Mouse (Mus musculus): ENCODE measurements around the gene Chrnd. TPM values are rescaled to one million over a fixed set of nuclear protein-coding genes. Genes with fewer than 3 reads are reported as not detected.
A peak's percentile ranks its signal among the peaks of the same experiment; 100 is the strongest.

The Chrnd gene
- polyA plus RNA-seq, 1 experiment from 2014 or later: 0.08 TPM

- no peak overlapping the region for H3K9ac ChIP-seq (ENCODE audit: low read length)
- no peak overlapping the region for H3K4me3 ChIP-seq (ENCODE audit: low read depth, low read length)
- WGBS: 15% methylated on average over 1 of the region's 1 CpGs
- ATAC-seq (ENCODE audit: low FRiP score, low TSS enrichment) (no peak), DNase-seq (ENCODE audit: low spot score) (no peak)
- no peak overlapping the region for H3K4me2 ChIP-seq (replicated peaks; ENCODE audit: low read depth)
- H3K27me3 ChIP-seq (ENCODE audit: control insufficient read depth, insufficient read depth, low read length): no peaks in the 10 kb centered on the region
- TF ChIP-seq CTCF (IDR thresholded peaks at IDR 0.05; ENCODE audit: low read depth): no peak
- TF ChIP-seq EP300 (optimal IDR thresholded peaks at IDR 0.05): no peak
- no peak overlapping the region for H3K27ac ChIP-seq (replicated peaks)
- H3K9me3 ChIP-seq (ENCODE audit: control insufficient read depth, low read length): no peaks in the 10 kb centered on the region
- H3K4me1 ChIP-seq (replicated peaks; ENCODE audit: control insufficient read depth, insufficient read depth): no peaks in the 10 kb centered on the region
- no peaks in the 10 kb centered on the region for H3K36me3 ChIP-seq (ENCODE audit: control insufficient read depth, insufficient read depth, low read length)
These were observed 55.0 kb downstream of the Chrnd start for GRCm38 (mm10) chr1:87245430-87245829.

- ATAC-seq (ENCODE audit: low FRiP score, low TSS enrichment): peak; percentile 85
- Histone ChIP-seq H3K9ac (ENCODE audit: low read length) (no peak overlapping the region), H3K9me3 (ENCODE audit: control insufficient read depth, low read length) (no peaks in the 10 kb centered on the region), H3K27me3 (ENCODE audit: control insufficient read depth, insufficient read depth, low read length) (no peaks in the 10 kb centered on the region), H3K27ac (replicated peaks) (no peak overlapping the region), H3K4me3 (ENCODE audit: low read depth, low read length) (no peak overlapping the region), H3K4me1 (replicated peaks; ENCODE audit: control insufficient read depth, insufficient read depth) (no peaks in the 10 kb centered on the region), H3K4me2 (replicated peaks; ENCODE audit: low read depth) (peak overlapping the region; percentile 14; the same call in 1 of the 2 replicates), H3K36me3 (ENCODE audit: control insufficient read depth, insufficient read depth, low read length) (no peaks in the 10 kb centered on the region)
- TF ChIP-seq CTCF (IDR thresholded peaks at IDR 0.05; ENCODE audit: low read depth): peak; percentile 93
- no peak for TF ChIP-seq EP300 (optimal IDR thresholded peaks at IDR 0.05)
- DNase-seq (ENCODE audit: low spot score): peak; percentile 76
- 25% methylated on average over 22 of the region's 22 CpGs for WGBS
These were observed 55.8 kb downstream of the Chrnd start for GRCm38 (mm10) chr1:87245929-87246815.

Other genes starting within 250 kb of the Chrnd start
- not detected in 2 replicates for gene Alppl2, start 100.7 kb upstream of the Chrnd start, polyA plus RNA-seq (2015; fragmentation: Nextera tagmentation; extraction: Ambion mirVana)
- 5.7 and 11.4 TPM in 2 replicates for gene Alpi, start 89.0 kb upstream of the Chrnd start, polyA plus RNA-seq (2015; fragmentation: Nextera tagmentation; extraction: Ambion mirVana)
- gene Akp3, start 65.6 kb upstream of the Chrnd start, polyA plus RNA-seq (2015; fragmentation: Nextera tagmentation; extraction: Ambion mirVana): 0.38 TPM in 1 of 2 replicates, not detected in the other
- 2.2 and 2.3 TPM in 2 replicates for gene Ecel1, start 34.1 kb upstream of the Chrnd start, polyA plus RNA-seq (2015; fragmentation: Nextera tagmentation; extraction: Ambion mirVana)
- 0.04 TPM in 1 of 2 replicates, not detected in the other for gene Prss56, start 7.3 kb upstream of the Chrnd start, polyA plus RNA-seq (2015; fragmentation: Nextera tagmentation; extraction: Ambion mirVana)
- gene Chrng, start 14.1 kb downstream of the Chrnd start, polyA plus RNA-seq (2015; fragmentation: Nextera tagmentation; extraction: Ambion mirVana): 0.36 and 0.38 TPM in 2 replicates
- 128 and 135 TPM in 2 replicates for gene Eif4e2, start 23.3 kb downstream of the Chrnd start, polyA plus RNA-seq (2015; fragmentation: Nextera tagmentation; extraction: Ambion mirVana)
- 0.50 and 0.73 TPM in 2 replicates for gene Efhd1, start 73.8 kb downstream of the Chrnd start, polyA plus RNA-seq (2015; fragmentation: Nextera tagmentation; extraction: Ambion mirVana)
- 18.7 and 20.8 TPM in 2 replicates for gene Gigyf2, start 136.4 kb downstream of the Chrnd start, polyA plus RNA-seq (2015; fragmentation: Nextera tagmentation; extraction: Ambion mirVana)
- gene Kcnj13, start 204.1 kb downstream of the Chrnd start, polyA plus RNA-seq (2015; fragmentation: Nextera tagmentation; extraction: Ambion mirVana): 10.9 and 11.6 TPM in 2 replicates